Mouse (Mus musculus) adrenal gland, postnatal 36 days (tissue): Measurements from ENCODE around the gene Dip2c. TPM values are rescaled to one million over a fixed set of nuclear protein-coding genes. Genes with fewer than 3 reads are reported as not detected.

Experiments used
- DNase-seq, 2 experiments: peaks; one replicate each; pipeline ENCODE4 v3.0.0; 2021; ENCODE audit warnings: mixed read lengths in 1 of 2
- total RNA-seq, 2 experiments: library from RNA; stranded (reverse); gene quantifications; 2 replicates each; pipeline ENCODE4 v1.2.3; 2021

Gene Dip2c
- total RNA-seq, 2 experiments from 2014 or later = 19.5 to 29.6 TPM

DNA sequence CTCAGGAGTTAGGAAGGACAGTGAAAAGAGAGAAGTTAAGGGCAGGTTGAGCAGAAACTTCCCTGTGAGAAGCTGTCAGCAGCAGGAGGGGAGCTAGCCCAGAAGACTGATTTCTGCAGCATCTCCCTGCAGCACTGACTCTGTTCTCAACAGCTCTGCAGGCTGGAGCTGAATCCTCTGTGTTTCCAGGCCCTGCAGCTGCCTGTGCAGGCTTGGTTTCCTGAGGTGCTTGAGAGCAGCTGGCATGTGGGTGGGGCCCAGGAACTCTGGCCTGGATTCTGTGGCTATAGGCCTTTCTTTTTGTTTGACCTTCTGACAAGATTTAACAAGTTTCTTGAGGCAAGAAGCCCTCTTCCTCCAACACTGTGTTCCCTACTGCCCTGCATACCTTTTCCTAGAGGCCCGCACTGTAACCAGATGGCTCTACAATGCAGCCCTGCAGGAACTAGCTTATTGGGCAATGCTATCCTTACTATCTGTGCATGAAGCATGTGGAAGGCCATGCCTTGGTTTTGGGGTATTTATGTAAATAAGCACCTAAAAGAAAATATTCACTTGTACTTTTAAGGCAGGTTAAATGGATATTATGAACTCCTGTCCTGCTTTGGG, 53.1 kb downstream of the Dip2c start:
- no peak for DNase-seq

DNA sequence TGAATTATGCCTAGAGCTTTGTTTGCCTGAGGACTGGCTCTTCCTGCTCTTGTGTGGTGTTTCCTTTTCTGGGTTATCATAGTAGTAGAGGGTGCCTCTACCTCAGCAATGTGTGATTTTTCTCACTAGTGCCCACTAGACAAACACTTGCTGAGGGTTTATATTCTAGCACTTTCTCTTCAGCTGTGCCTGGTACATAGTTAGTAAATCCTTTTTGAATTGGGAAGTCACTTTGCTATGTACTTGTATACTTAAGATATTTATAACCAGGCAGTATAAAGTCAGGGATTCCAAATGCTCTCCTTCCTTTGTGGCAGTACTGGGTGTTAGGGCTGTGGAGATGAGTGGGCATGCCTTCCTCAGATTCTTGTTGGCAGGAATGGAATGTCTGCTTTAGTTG, 56.9 kb downstream of the Dip2c start:
- no peak for DNase-seq

DNA sequence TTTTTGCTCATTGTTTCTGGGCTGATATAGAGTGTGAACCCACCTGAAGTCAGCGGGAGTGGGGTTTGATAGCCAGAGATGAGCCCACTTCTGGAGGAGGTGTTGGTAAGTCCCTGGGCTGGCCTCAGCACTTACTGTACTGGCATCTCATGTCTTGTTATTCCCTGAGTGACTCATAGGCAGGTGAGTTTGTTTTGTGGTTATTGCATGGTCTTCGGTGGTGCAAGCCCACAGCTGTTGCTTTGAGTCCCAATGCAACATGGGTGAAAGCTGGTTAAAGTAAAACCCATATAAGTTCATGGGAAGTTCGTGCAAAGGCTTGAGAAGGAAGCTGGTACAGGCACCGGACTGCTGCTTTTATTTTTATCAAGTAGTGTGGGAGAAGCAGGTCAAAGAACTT, 64.0 kb downstream of the Dip2c start:
- no peak for DNase-seq

DNA sequence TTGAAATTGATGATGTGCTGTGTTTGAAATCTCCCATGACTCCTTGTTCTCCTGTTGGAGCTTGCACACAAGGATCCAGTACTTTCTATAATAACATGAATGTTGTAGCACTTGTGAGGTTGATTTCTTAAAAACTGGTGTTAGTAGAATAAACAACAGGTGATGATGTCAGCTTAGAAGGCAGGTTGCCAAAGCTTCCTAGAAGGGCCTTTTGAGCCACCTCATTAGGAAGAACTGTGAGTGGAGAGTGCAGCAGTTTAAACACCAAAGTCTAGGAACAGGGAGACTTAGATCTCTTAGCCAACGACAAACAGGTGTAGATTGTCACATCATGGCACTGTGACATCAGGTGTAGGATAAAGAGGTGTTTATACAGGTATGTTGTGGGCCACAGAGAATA, 66.4 kb downstream of the Dip2c start:
- DNase-seq = peak in 1 of 2 experiments; percentile 12

DNA sequence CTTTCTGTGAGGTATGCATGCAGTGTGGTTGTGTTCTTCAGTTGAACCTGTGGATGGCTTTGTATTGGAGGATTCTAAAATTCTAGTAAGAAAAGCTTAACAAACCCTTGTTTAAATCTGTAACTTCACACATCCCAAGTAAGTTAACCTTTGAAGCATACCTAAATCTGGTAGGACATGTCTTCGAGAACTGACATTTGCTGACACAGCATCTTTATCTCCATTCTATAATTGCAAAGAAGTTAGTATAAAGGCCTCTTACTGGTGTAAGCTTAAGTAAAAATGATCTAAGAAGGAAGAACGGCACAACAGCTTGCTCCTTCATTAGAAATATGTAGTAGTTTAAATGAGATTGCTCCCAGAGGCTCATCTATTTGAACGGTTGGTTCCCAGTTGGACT, 71.1 kb downstream of the Dip2c start:
- no peak for DNase-seq

DNA sequence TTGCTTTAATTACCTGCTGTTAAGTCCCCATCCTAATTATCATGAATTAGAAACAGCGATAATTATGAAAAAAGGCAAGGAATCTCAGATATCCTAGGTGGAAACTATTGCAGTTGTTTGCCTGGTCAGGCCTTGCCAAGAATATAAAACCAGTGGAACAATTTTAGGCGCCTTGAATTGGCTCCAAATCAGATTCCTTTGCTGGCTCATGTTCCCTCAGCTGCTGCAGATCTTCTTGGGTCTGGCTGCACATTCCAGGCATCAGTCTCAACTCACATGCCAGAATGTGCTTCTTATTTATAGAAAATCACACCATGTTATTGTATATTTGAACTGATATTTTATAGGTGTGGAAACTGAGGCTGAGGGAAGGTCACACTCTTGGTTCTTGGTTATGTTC, 74.3 kb downstream of the Dip2c start:
- DNase-seq = peak in 1 of 2 experiments; percentile 19

DNA sequence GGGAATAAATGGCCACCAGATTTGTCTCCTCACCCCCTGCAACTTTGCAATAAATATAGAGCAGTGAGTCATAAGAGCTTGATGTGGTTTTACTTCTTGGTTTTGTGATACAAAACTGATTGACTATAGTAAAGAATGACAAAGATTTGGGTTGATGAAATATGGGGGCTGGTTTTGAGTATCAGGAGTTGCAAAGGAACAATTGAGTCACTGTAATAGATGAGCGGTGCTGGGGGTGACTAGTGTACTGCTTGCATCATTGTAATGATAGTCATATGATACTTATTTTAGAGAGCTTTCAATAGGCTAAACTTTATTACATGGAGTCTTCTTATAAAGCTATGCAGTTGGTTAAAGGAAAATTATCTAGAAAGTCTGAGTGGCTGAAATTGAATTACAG, 77.6 kb downstream of the Dip2c start:
- DNase-seq = no peak

DNA sequence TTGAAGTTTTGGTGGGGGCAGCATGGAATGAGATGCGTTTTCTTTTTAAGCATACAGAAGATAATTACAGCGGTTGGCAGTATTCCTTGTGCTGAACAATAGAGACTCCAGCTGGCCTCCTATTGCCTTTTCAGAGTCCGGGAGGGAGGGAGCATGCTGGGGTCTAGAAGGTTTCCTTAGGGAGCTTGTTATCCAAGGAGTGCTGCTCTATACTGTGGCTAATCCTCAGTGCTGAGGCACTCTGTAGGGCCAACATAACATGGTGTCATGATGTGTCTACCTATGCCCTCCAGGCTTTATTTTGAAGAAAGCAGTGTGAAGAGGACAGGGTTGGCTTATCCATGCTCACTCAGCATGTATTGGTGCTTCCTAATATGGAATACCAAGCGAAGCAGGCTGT, 79.0 kb downstream of the Dip2c start:
- no peak for DNase-seq

DNA sequence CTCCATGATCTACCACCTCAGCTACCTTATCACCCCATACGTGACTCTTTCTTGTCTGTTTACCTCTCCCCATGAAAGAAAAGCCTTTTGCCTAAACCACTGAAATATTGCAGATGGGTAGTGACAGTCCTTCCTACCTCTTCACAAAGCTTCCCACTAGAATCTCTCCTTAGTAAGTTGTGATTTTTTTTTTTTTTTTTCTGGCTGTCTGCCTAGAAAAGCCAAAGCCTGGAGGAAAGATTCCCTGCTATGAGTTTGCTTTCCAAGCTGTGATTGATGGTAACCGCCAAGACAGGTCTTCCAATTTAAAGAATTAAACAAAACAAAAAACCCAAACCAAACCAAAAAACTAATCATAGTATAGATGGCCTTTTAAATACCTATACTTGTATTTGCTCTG, 85.1 kb downstream of the Dip2c start:
- no peak for DNase-seq

DNA sequence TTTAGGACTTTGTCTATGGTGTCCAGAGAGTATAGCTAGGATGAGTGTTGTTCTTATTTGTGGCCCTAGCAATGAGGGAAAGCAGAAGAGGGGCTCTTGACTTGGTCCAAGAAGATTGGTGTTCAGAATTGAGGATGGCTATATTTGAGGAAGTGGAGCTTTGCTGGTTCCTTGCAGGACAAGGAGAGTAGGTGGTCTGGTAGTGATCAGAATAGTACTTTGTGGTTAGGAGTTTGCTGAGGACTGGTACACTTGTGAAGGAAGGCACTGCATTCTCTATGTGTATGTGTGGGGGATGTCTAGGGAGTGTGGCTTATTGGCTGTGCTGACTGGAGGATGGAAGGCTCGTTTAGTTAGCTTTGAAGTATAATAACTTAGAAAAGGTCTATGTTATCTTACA, 95.1 kb downstream of the Dip2c start:
- DNase-seq = no peak

DNA sequence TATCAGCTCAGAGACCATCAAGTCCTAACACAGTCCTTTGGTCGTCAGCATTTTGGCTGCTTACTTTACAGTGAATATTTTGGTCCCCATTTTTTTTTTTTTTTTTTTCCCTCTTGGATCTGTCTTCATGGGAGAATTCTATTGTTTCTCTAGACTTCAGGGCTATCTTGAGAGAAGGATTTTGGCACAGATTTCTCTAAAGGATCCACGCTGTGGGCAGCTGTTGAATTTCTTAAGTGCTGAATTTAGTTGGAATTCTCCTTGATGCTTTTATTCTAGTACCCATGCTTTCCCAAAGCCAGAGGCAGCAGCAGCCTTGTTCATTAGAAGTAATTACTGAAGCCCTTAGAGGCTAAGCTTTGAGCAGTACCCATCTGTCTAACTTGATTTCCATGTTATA, 100.8 kb downstream of the Dip2c start:
- DNase-seq = no peak

DNA sequence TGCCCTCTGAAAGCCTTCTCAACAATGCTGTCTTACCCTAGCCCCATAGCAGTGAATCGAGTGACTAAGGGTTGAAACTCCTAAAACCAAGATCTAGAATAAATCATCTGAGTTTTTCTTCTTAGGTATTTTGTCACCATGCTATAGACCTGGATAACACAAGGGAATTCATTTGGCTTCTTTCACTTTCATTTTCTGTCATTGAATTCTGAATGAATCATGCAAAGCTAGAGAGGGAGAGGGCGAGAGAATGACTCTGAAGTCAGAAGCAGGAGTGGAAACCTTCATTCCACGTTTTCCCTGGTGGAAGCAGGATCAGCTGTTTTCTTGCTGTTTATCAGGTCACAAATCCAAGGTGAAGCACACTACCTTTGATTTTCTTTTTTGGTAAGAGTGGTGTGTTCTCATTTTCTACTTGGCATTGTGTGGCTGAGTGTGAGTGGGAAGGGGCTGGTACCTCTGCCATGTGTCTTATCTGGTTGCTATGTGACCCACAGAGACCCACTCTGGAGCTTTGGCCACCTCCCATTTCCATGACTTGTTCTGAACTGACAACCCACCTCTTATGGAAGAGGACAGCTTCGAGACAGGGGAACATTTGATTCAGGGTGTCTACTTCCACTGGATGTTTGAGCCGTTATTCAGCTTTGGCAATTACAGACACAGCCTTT, 104.5 kb downstream of the Dip2c start:
- DNase-seq = no peak

DNA sequence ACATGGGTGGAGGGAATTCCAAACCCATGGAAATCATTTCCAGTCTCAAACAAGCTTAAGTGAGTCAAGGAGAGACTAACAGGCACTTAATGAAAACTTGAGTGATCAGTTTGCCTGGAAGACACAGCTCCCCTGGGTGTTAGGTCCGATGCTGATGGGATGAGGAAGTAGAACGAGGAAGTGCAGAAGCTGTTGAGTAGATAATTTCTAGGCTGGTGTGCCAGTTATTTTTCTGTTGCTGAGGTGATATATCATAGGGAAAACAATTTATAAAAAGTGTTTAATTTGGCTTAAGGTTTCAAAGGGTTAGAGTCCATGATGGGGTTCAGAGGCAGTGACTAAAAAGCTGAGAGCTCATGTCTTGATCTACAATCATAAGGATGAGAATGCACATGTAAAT, 111.7 kb downstream of the Dip2c start:
- no peak for DNase-seq

DNA sequence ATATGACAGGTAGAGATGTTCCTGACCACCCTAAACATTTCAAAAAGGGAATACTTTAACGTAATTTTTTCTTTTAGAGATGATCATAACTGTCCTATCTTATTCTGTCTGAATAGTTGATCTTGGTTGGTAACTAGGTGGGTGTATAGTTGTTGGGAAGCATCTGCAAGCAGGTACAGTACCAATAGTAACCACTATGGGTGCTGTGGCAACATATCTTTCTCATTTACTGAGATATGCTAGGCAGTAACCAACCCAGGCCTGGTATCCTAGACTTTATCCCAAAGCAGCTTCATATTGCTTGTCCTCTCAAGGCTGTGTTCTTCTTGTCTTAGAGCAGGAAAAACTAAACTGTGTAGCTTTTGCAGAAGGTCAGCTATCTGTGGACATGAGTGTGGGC, 113.0 kb downstream of the Dip2c start:
- DNase-seq = no peak

DNA sequence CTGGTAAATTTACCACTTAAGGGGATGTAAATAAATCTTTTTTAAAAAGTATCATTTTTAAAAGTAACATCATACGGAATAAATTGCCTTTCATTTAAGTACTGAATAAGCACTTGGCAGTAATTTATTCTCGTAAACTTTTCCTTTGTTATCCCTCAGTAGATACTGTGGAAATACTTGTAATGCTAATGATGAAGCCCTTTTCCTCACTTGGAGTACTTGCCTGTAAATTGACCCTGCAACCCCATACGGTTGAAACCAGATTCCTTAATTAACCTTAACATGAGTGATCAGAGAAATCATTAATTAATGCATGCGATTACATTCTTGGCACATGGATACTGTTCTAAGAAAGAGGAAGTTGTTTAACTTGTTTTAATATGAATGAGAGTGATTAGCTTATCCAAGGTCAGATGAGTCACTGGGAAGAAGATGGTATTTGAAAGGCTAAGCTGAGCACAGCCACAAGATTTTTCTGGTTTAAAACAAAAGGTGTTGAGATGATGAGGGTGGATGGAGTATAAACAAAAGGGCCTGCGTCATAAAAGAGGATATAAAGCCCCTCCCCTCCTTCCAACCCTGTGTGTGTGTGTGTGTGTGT, 114.0 kb downstream of the Dip2c start:
- no peak for DNase-seq

DNA sequence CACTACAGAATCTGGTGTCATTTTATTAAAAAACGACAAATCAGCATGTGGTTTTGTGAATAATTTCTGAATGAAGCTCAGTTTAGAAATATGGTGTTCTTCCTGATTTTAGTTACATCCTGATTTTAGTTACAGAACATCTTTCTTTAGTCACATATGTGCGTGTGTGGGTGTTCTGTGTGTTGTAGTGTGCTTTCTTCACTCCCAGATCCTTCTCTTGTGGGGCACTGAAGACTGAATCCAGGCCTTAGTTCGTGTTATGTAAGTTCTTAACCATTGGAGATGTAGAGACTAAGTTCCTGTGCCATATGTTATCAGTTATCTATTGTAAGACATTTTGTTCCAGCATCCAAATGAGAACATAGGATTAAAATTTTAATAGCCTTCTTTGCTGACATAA, 117.1 kb downstream of the Dip2c start:
- no peak for DNase-seq

DNA sequence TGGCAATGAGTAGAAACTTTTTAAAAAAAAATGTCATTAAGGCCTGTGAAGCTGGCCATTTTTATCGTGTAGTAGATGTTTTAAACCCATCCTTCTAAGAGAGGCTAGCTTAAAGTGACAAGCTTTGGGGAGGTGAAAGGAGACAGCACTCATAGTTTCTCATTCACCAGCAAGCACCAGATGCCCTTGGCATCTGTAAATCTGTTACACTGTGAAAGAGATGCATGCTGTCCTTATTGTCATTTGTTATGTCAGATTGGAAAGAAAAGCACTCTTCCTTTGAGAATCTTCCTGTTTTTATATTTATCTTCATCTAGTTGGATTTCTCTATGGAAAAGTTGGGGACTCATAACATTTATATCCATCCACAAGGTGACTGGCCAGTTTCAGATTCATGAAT, 119.0 kb downstream of the Dip2c start:
- no peak for DNase-seq

DNA sequence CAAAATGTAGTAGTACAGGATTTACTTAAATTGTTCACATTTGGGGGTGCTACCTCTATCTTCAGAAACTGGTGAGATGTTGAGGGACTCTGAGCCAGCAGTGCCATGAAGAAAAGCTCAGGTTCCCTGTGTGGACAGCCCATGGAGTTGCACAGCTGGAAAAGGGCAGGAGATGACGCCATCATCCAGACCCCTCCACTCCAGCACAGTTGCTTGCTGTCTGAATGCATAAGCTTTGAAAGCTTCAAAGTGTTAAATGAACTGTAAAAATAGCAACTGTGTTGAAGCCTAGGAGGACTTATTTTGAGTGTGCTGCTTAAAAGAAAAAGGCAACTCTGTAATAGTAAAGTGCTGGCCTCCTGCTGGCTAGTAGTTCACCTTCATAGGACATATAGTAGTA, 122.5 kb downstream of the Dip2c start:
- DNase-seq = no peak

DNA sequence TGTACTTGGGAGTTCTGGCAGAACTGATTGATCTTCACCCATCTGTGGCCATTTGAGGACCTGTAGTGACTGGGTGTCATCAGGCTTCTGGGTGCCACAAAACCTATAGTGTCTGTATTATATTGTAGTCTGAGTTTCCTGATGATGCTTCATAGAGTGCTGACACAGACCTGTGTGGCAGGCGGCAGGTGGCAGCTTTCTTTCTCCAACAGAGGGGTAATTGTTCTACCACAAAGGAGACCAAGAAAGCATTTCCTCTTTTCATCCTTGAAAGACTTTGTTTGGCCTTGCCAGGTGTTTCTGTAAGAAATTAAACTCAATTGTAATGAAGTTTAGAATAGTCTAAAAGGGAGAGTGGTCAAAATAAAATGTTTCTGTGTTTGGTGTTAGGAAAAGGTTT, 129.1 kb downstream of the Dip2c start:
- no peak for DNase-seq

DNA sequence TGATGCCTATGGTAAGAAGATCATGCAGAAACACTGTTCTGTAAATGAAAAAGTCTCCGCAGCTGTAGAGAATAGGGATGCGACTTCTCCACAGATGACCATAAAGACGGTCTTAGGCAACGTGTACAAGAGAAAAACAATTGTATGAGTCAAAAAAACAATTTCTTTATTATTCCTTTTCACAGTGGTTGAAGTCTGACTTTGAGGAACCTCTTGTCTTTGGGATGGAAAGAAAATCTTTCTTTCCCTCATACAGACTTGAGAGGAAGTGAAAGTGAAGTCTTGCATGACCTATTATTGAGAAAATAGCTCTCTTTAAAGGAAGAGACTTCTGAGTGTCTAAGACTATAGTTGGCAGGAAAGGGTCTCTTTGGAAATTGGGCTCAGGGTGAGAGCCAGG, 132.7 kb downstream of the Dip2c start:
- DNase-seq = no peak

DNA sequence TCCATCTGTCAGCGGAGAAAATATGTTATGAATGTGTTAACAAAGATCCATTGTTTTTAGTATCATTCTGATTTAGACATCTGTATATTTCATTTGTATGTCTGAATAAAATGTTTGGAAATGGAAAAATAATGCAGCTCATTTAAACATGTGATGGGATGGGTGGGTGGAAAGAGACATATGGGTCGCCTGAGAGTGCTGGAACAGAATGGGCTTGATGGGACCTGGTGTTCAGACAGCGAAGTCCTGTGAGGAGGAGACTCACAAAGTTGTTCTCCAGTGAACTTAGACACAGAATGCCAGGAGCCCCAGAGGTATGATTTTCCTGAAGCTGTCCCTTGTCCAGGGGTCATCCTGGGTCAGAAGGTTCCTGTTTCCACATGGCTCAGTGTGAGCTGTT, 142.1 kb downstream of the Dip2c start:
- DNase-seq = peak in 1 of 2 experiments; percentile 7

DNA sequence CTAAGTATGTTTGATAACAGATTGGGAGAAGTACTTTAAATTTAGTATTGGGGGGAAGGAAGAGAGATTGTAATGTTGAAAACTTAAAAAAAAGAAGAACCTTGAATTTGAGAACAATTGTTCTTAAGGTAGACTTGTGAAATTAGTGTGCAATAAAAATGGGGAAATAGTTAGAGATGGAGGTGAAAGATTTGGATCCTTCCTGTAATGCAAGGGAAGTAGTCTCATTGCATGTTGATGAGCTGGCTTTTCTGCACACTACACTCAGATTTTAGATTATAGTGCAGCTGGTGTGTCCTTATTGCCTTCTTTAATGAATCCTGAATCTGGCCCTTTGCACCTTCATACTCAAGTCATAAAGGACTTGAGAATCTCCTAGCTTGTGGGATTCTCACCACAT, 142.9 kb downstream of the Dip2c start:
- no peak for DNase-seq

DNA sequence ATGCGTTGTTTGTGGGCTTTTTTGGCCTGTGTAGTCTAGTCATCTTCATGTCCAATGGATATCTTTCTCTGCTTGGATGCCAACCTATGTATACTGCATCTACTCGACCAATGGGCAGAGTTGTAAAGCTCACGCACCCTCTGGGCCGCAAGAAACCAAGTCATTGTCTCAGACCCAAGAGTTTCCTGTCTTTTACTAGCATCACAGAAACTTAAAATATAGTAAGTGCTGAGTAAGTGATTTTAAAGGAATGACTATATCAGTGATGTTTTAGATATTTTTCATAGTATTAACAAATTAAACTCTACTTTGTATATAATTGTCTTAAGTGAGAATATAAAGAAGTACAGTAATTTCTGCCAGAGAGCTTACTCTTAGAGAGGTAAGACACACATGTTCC, 145.6 kb downstream of the Dip2c start:
- DNase-seq = no peak

DNA sequence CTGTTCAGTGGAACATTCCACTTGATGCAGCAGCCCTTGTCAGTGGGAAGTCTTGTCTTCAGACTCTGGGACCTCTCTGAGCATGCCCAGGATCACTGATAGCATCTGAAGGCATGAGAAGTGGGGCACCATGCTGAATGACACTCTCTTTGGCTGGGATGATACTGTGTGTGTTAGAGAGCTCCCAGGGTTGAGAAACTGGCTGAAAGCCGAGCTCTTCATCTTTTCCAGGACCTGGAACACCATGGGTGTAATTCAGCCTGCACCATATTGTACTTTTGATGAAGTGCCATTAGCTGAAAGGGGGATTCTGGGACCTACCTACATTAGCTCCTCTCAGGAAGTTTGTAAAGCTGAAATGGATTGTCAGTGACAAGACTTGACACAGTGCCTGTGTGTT, 146.5 kb downstream of the Dip2c start:
- no peak for DNase-seq
